Mouse (Mus musculus) hindbrain, embryonic 13.5 days (tissue): ENCODE measurements around the gene Tgm5. TPM values are rescaled to one million over a fixed set of nuclear protein-coding genes. Genes with fewer than 3 reads are reported as not detected.
"Not testable (repeated sequence)": the region's sequence is repeated elsewhere in the genome, so short reads cannot be mapped to it uniquely, and the experiment has no call there.

Experiments
- ATAC-seq: fragments of 200-750 bp; cut with Nextera tagmentation; 2 replicates; pipeline ENCODE4 v1.8.0; 2017; ENCODE audit warnings: moderate TSS enrichment; ENCODE audit not compliant: low FRiP score
- H3K27ac ChIP-seq: fragments of 300-500 bp; sonication (generic); 2 replicates; pipeline ENCODE4 v1.5.1; 2015; ENCODE audit warnings: inconsistent platforms, mild to moderate bottlenecking, moderate library complexity
- H3K27me3 ChIP-seq: fragments of 300-500 bp; sonication (generic); 2 replicates; pipeline ENCODE4 v1.6.1; 2015; ENCODE audit warnings: mild to moderate bottlenecking, inconsistent platforms
- H3K36me3 ChIP-seq: fragments of 300-500 bp; sonication (generic); 2 replicates; pipeline ENCODE4 v1.6.1; 2015; ENCODE audit warnings: mild to moderate bottlenecking, inconsistent platforms
- H3K4me1 ChIP-seq: fragments of 300-500 bp; sonication (generic); replicated peaks from 2 replicates; pipeline ENCODE4 v1.6.1; 2015; ENCODE audit warnings: inconsistent platforms
- H3K4me2 ChIP-seq: fragments of 300-500 bp; sonication (generic); 2 replicates; pipeline ENCODE4 v1.6.1; 2015; ENCODE audit warnings: inconsistent platforms, mild to moderate bottlenecking, moderate library complexity
- H3K4me3 ChIP-seq: fragments of 300-500 bp; sonication (generic); 2 replicates; pipeline ENCODE4 v1.5.1; 2015; ENCODE audit warnings: mild to moderate bottlenecking, inconsistent platforms
- H3K9ac ChIP-seq: fragments of 300-500 bp; sonication (generic); 2 replicates; pipeline ENCODE4 v1.6.1; 2015; ENCODE audit warnings: mild to moderate bottlenecking, inconsistent platforms
- H3K9me3 ChIP-seq: fragments of 300-500 bp; sonication (generic); 2 replicates; pipeline ENCODE4 v1.6.1; 2016; ENCODE audit warnings: inconsistent platforms
- WGBS: fragments of 180-500 bp; shearing (Covaris S2); methylation state at CpG from one replicate; pipeline ENCODE4 v1.1.7; 2015; 5-methylcytosine and 5-hydroxymethylcytosine counted together
- polyA plus RNA-seq: library from polyadenylated mRNA; unstranded; fragments of >200 nt; fragmentation: Nextera tagmentation; extraction: Ambion mirVana; gene quantifications from 2 replicates; pipeline ENCODE4 v1.2.1, GENCODE M21; 2015

The Tgm5 gene
- 0.09 TPM in 1 of 2 replicates, not detected in the other for polyA plus RNA-seq

DNA sequence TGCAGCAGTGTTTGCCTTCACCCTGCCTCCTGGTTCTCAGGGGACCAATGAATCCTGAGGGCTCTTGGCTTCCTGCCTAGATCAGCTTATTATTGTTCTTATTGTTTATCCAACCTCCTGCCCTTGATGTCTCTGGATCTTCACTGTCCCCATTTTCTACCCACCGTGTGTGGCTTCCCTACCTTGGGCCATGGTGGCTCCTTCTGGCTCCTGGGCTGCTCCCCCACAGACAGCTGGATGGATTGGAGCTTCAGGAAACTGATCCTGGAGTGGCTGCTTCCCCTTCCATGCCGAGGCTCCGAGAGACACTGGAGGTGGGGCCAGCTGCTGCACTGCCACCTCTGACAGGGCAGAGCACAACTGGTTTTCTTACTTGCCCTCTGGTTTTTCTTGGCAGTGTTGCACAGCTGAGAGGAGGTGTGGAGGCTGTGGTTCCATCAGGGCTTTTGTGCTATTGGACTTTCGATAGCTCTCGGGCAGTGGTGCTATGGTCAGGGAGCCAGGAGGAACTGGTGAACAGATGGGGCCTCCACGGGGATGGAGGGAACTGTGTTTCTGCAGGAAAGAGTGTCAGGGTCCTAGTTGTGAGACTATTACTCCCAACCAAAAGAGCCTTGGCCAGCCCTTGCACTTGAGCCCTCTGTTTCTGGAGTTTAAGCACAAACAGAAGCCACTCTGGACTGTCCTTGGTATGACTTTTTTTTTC lies at the start of gene Tgm5:
Gene Tgm5 (minus strand): TSS at position 362 of the 706 bp plus-strand sequence.
- H3K27me3 ChIP-seq: no peaks in the 10 kb centered on the region
- no peak within 1 kb of the TSS for H3K27ac ChIP-seq
- H3K4me2 ChIP-seq: no peak within 1 kb of the TSS
- WGBS: 68% methylated on average over 6 of the region's 6 CpGs
- H3K4me3 ChIP-seq: no peak within 1 kb of the TSS
- H3K9me3 ChIP-seq: no peaks in the 10 kb centered on the region
- H3K36me3 ChIP-seq: no peaks in the 10 kb centered on the region
- ATAC-seq: no peak
- H3K9ac ChIP-seq: no peak within 1 kb of the TSS
- peaks cover 6% of the 10 kb centered on the region for H3K4me1 ChIP-seq

DNA sequence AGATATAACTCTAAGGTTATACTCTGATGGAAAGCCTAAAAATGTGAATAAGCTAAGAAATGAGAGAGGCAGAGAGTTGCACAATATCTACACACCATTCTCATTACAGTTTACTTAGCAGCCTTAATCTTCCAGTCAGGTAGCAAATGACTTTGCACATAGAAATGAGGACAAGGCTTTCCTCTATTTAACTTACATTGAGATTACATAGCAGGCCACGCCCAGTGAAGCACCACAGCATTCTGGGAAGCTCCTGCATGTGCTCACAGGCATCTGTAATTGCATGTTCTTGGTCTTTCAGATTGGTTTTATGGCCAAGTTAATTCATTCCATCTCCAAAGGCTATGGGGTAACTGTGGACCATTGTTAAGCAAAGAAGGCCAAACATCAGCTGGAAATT lies 47.2 kb upstream of the Tgm5 start:
- WGBS: 73% methylated on average over 1 of the region's 1 CpGs
- no peak for ATAC-seq
- no peak overlapping the region for H3K4me3 ChIP-seq
- H3K9me3 ChIP-seq: no peaks in the 10 kb centered on the region
- no peak overlapping the region for H3K27ac ChIP-seq
- no peaks in the 10 kb centered on the region for H3K27me3 ChIP-seq
- H3K9ac ChIP-seq: no peak overlapping the region
- H3K4me2 ChIP-seq: no peak overlapping the region
- peaks cover 14% of the 10 kb centered on the region; the same call in 1 of the 2 replicates for H3K36me3 ChIP-seq
- H3K4me1 ChIP-seq: peaks cover 8% of the 10 kb centered on the region

DNA sequence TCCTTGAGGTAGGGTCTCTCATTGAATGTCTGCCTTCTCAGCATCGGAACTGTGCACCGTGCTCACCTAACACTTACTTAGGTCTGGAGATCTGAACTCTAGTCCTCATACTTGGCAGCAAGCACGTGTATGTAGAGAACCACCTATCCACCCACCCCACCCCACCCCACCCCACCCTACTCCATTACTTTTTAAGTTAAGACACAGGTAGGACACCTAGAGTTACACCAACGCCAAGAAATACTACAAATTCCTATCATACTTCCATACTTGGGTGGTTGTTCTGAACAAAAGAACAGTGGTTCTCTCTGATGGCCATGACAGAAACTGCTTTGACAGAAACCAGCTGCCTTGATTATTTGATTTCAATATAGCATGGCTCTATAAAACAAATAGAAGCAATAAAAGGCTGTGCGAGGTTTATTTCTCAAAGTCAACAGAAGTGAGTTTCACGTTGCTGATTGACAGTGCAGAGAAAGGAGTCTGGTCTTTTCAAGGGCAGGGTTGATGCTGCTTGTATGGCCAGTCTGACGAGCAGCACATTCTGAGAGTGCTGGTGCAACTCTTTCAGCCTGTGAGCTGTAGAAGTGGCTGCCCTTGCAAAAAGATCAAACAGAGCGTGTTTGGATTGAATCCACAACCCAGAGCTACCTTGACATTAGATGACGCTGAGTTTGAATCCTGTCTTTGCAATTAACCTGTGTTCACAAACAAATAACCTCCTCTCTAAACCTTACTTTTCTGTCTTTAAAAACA lies 43.4 kb upstream of the Tgm5 start:
- Histone ChIP-seq H3K4me2 (no peak overlapping the region), H3K4me3 (no peak overlapping the region), H3K9ac (no peak overlapping the region), H3K4me1 (no peaks in the 10 kb centered on the region), H3K36me3 (no peaks in the 10 kb centered on the region), H3K9me3 (no peaks in the 10 kb centered on the region), H3K27ac (no peak overlapping the region), H3K27me3 (no peaks in the 10 kb centered on the region)
- WGBS: 77% methylated on average over 9 of the region's 9 CpGs
- ATAC-seq: no peak

DNA sequence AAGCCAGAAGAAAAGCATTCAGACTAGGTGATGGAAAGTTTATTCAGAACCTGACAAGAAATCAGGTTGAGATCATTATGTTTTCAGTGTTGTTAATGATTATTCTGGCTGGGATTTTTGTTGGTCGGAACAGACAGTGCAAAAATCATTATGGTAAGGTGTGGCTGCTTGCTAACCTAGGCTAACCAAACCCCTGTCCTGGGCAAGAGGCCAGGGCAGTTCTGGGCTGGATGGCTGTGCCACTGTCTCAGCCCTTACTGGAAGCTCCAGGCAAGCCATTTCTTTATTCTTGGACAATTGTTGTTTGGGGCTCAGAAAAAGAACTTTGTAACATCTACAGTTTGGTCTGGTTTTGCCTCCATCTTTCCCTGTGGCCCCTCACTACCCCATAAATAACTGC lies 41.9 kb upstream of the Tgm5 start:
- 88% methylated on average over 1 of the region's 1 CpGs for WGBS
- Histone ChIP-seq H3K4me3 (no peak overlapping the region), H3K27ac (no peak overlapping the region), H3K4me2 (no peak overlapping the region), H3K9me3 (no peaks in the 10 kb centered on the region), H3K4me1 (no peaks in the 10 kb centered on the region), H3K36me3 (no peaks in the 10 kb centered on the region), H3K27me3 (no peaks in the 10 kb centered on the region), H3K9ac (no peak overlapping the region)
- no peak for ATAC-seq

DNA sequence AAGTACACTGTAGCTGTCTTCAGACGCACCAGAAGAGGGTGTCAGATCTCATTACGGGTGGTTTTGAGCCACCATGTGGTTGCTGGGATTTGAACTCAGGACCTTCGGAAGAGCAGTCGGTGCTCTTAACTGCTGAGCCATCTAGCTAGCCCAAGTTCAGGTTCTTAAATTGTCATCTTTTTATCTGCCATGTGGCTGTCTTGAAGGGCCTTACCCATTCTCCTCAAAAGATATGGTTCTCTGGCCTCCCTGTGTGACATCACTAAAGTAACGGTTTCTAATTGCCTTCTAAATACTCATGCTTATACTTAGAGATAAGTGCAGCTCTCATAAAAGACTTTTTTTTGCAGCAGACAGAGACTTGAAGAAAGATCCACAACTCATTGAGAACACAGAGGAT lies 40.7 kb upstream of the Tgm5 start:
- H3K4me2 ChIP-seq, H3K27me3 ChIP-seq, H3K27ac ChIP-seq, H3K36me3 ChIP-seq, H3K4me1 ChIP-seq, H3K4me3 ChIP-seq, ATAC-seq, H3K9me3 ChIP-seq, H3K9ac ChIP-seq: not testable (repeated sequence)
- WGBS: 94% methylated on average over 5 of the region's 5 CpGs

DNA sequence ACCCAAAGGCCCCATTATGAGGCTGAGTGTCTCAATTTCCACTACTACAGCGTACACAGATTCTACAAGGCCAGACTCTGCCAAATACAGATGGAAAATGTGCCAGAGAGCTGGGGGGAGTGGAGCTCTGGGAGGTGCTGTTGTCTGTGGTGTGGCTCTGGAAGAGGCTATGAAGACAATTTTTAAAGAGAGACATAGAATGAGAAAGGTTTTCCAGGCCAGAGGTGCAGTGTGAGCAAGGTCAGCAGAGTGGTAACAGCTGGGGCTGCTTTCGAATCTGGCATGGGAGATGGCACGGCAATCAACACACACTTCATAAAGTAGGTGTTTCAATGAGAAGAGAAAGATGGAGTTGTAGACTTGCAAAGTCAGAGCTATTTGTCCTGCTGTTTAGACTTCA lies 33.6 kb upstream of the Tgm5 start:
- H3K27me3 ChIP-seq: no peaks in the 10 kb centered on the region
- H3K4me1 ChIP-seq: no peaks in the 10 kb centered on the region
- no peaks in the 10 kb centered on the region for H3K36me3 ChIP-seq
- 91% methylated on average over 3 of the region's 3 CpGs for WGBS
- H3K9ac ChIP-seq: no peak overlapping the region
- no peaks in the 10 kb centered on the region for H3K9me3 ChIP-seq
- H3K27ac ChIP-seq: no peak overlapping the region
- H3K4me2 ChIP-seq: no peak overlapping the region
- no peak overlapping the region for H3K4me3 ChIP-seq
- no peak for ATAC-seq

DNA sequence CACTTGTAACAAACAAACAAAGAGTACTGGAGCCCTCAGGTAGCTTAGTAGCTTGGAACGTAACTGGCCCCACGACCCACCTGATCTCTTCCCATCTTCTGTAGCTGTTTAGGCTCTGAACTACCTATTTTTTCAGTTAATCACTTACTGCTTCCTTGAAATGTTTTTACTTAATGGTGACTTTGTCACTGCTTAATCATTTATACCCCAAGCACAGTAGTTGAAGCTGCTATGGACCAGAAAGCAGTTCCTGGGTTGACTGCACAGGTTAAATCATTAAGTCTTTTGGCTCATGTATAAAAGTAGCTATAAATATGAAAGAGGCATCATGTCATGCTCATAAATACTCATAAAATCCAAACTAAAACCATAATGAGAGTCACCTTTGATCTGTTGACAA lies 29.8 kb upstream of the Tgm5 start:
- WGBS: 93% methylated on average over 2 of the region's 2 CpGs

DNA sequence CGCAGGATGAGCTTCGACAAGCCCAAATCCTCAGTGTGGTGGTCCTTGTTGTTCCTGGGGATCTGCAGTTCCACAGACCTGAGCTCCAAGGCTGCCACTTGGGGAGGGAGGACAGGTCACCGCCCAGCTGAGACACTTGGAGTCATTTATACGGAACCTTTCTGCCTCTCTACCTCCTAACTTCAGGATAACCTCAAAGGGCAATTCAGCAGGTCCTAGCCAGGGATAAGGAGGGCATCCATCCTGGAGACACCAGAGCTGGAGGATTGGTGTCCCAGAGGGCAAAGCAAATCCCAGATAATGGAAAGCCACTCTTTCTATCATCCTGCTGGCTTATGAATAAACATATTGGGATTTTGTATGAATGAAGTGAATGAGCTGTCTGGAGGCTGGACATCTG lies 24.1 kb upstream of the Tgm5 start, which contains the start of gene Tgm7:
Gene Tgm7 (minus strand): TSS at position 101 of the 400 bp plus-strand sequence.
- Histone ChIP-seq H3K9me3 (no peaks in the 10 kb centered on the region), H3K9ac (no peak within 1 kb of the TSS), H3K4me2 (no peak within 1 kb of the TSS), H3K4me3 (no peak within 1 kb of the TSS), H3K27me3 (no peaks in the 10 kb centered on the region), H3K36me3 (no peaks in the 10 kb centered on the region), H3K4me1 (no peaks in the 10 kb centered on the region), H3K27ac (no peak within 1 kb of the TSS)
- no peak for ATAC-seq
- WGBS: 93% methylated on average over 4 of the region's 4 CpGs

More for the DNA sequence above, 29.8 kb upstream of the Tgm5 start:
- no peak for ATAC-seq
- H3K9ac ChIP-seq: no peak overlapping the region
- H3K4me3 ChIP-seq: no peak overlapping the region
- no peaks in the 10 kb centered on the region for H3K4me1 ChIP-seq
- no peak overlapping the region for H3K27ac ChIP-seq
- no peak overlapping the region for H3K4me2 ChIP-seq
- no peaks in the 10 kb centered on the region for H3K9me3 ChIP-seq
- H3K27me3 ChIP-seq: no peaks in the 10 kb centered on the region
- H3K36me3 ChIP-seq: no peaks in the 10 kb centered on the region

DNA sequence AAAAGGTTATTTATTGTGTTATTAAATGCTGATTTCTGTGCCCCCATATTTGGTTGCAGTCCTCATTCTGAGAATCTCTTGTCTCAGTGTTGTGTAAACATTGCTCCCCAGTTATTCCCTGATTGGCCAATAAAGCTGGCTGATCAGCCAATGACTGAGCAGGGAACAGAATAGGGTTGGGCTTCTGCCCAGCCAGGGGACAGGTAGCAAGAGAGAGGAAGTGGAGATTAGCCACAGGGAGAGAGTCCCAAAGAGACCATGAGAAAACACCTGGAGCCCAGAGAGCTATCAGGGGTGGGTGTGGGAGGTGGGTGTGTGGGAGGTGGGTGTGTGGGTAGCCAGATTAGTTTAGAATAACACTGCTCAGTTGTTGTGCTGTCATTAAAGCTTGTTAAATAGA lies 20.3 kb upstream of the Tgm5 start:
- no peak for ATAC-seq
- H3K4me2 ChIP-seq: no peak overlapping the region
- H3K36me3 ChIP-seq: no peaks in the 10 kb centered on the region
- no peaks in the 10 kb centered on the region for H3K27me3 ChIP-seq
- H3K9ac ChIP-seq: no peak overlapping the region
- no peak overlapping the region for H3K27ac ChIP-seq
- no peak overlapping the region for H3K4me3 ChIP-seq
- no peaks in the 10 kb centered on the region for H3K4me1 ChIP-seq
- H3K9me3 ChIP-seq: no peaks in the 10 kb centered on the region

DNA sequence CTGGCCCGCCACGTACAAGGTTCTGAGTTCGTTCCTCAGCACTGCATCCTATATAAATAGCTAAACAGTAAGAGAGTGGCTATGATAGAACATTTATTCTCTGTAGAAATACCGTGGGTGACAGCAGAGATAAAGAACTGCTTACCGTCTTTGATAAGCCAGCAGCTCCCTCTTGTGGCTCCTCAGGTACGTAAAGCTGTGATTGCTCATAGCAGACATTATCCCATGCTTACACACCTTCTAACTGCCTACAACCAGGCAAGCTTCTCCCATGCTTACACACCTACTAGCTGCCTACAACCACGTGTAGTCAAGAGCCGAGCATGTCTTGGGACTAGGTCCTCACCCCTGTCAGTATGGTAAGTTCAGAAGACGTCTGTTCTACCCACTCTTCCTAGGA lies 16.4 kb upstream of the Tgm5 start:
- ATAC-seq: no peak
- H3K4me3 ChIP-seq: no peak overlapping the region
- 0 out of 2 replicates have a peak, but pooled peaks cover 3% of the 10 kb centered on the region for H3K27me3 ChIP-seq
- no peak overlapping the region for H3K9ac ChIP-seq
- no peaks in the 10 kb centered on the region for H3K4me1 ChIP-seq
- H3K36me3 ChIP-seq: no peaks in the 10 kb centered on the region
- H3K4me2 ChIP-seq: no peak overlapping the region
- WGBS: 29% methylated on average over 9 of the region's 9 CpGs
- H3K9me3 ChIP-seq: no peaks in the 10 kb centered on the region
- H3K27ac ChIP-seq: no peak overlapping the region

DNA sequence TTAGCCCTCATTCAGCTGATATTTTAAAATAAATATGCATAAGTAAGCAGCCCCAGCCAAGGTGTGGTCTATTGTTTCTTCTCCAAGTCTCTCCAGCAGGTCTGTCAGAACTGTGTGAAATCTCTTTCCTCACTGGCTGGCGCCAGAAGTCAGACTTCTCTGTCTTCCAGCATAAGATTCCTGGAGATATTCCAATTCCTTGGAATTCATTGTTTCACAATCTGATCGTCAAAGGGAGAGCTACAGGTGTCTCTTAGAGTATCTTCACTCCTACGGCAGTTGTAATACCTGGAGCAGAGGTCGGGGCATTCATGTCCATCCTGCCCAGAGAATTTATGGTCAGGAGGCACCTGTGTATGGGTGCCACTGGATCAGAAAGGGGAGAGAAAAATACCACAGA lies 4.1 kb upstream of the Tgm5 start:
- no peak for ATAC-seq
- 79% methylated on average over 4 of the region's 4 CpGs for WGBS

DNA sequence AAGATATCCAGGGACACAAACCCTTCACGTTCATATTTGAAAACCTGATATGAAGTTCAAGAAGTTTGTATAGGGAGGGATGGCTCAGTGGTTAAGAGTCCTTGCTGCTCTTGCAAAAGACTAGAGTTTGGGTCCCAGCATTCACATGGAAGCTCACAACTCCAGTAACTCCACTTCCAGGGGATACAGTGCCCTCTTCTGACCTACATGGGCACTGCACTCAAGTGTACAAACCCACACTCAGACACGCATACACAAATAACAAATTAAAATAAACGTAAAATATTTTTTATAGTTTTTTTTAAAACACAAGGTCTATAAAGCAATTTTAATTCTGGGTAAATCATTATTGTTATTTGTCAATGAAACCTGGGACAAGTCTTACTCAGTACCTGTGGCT lies 2.9 kb upstream of the Tgm5 start:
- H3K36me3 ChIP-seq: no peaks in the 10 kb centered on the region
- H3K27me3 ChIP-seq: no peaks in the 10 kb centered on the region
- H3K9me3 ChIP-seq: no peaks in the 10 kb centered on the region
- H3K9ac ChIP-seq: no peak overlapping the region
- no peak overlapping the region for H3K27ac ChIP-seq
- no peak for ATAC-seq
- H3K4me2 ChIP-seq: no peak overlapping the region
- 91% methylated on average over 3 of the region's 3 CpGs for WGBS
- no peak overlapping the region for H3K4me3 ChIP-seq
- peaks cover 6% of the 10 kb centered on the region for H3K4me1 ChIP-seq

More for the DNA sequence above, 4.1 kb upstream of the Tgm5 start:
- Histone ChIP-seq H3K4me1 (peaks cover 6% of the 10 kb centered on the region), H3K4me3 (no peak overlapping the region), H3K27me3 (no peaks in the 10 kb centered on the region), H3K4me2 (no peak overlapping the region), H3K9me3 (no peaks in the 10 kb centered on the region), H3K27ac (no peak overlapping the region), H3K9ac (no peak overlapping the region), H3K36me3 (no peaks in the 10 kb centered on the region)

DNA sequence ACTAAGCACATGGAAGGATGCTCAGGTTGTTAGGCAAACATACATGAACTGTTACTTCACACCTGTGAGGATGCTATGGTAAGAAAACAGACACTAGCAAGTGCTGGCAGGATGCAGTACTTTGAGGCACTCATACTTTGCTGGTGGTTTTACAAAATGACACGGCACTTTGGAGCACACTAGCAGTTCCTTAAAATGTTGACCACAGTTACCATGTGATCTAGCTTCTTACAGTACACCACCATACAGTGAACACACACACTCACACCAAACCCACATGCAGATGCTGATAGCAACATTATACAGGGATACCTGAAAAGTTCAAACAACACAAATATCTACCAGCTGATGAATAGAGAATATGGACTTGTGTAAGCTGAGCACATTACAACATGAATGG lies 3.0 kb downstream of the Tgm5 start:
- Histone ChIP-seq H3K4me1 (peaks cover 6% of the 10 kb centered on the region), H3K27ac (no peak overlapping the region), H3K4me3 (no peak overlapping the region), H3K36me3 (no peaks in the 10 kb centered on the region), H3K27me3 (no peaks in the 10 kb centered on the region), H3K9me3 (no peaks in the 10 kb centered on the region), H3K4me2 (no peak overlapping the region), H3K9ac (no peak overlapping the region)
- no peak for ATAC-seq
- WGBS: 85% methylated on average over 1 of the region's 1 CpGs
